Mouse (Mus musculus): ENCODE results near the gene Gm49339.
"Not testable (repeated sequence)": the region's sequence is repeated elsewhere in the genome, so short reads cannot be mapped to it uniquely, and the experiment has no call there.

The Gm49339 gene

DNA sequence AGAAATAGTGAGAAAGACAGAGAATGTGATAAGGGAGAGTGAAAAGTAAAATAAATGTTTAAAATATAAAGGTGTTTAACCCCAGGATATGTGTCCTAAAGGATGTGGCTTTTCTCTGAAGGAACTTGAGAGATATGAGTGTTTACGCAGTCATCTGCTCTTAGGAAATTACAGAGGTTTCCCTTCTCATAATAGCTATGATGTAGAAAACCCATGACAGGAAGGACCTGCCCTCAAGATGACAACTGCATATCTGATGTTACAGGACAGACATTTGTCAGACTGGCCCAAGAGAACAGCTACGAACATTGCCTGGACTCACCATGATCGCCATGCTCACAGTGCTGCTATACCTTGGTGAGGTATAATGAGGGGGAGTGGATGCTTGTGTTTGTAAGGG lies at the start of gene Gm49339, which contains the start of gene Lilr4b:
TSS of gene Gm49339 (plus strand) at position 216 of the 400 bp plus-strand sequence.
TSS of gene Lilr4b (plus strand) at position 236 of the 400 bp plus-strand sequence.
- not testable (repeated sequence) for DNase-seq (ENCODE audit: low spot score in 2 of 2)

DNA sequence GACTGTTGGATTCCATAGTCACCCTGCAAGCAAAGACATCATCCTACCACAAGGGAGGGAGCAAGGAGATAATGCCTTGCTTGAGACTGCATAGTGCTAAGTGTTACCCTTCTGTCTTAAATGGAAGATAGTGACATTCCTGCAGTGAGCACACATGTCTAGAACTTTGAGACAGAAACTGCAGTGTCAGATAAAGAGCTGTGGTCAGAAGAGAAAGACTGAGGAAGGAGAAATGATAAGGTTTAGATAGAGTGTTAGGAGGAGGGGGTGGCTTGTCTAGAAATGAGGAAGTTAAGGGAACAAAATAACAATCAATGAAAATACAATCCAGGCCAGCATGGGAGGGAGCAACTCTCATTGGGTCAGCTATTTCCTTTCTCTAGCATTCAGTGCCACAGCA lies 47.5 kb upstream of the Gm49339 start:
- DNase-seq (ENCODE audit: low spot score in 2 of 2), result no peak

GRCm38 (mm10) chr10:51435684-51436083 lies 44.7 kb upstream of the Gm49339 start:
- DNase-seq (ENCODE audit: low spot score in 2 of 2), result no peak

GRCm38 (mm10) chr10:51451610-51452009 lies 28.8 kb upstream of the Gm49339 start:
- no peak for DNase-seq (ENCODE audit: low spot score in 2 of 2)

- no peak for DNase-seq (ENCODE audit: low spot score in 2 of 2)
Measured at GRCm38 (mm10) chr10:51453616-51454298, 26.7 kb upstream of the Gm49339 start.

- DNase-seq (ENCODE audit: low spot score in 2 of 2), result no peak
Measured at GRCm38 (mm10) chr10:51454365-51454764, 26.0 kb upstream of the Gm49339 start.

GRCm38 (mm10) chr10:51455762-51456161 lies 24.6 kb upstream of the Gm49339 start:
- DNase-seq (ENCODE audit: low spot score in 2 of 2), result no peak

DNA sequence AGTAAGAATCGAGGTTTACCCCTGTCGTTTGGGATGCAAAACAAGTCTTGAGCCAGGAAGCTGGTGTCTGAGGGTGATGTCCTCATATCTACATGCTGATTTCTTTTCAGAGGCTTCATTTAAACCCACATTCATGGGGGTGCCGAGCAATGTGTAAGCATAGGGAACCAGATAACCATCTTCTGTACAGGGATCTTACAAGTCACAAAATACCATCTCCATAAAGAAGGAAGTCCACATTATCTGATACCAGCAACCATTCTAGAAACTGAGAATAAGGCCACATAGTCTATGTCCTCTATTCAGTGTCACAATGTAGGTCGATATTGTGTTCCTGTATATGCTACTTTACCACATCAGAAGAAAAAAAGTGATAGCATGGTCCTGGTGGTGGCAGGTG lies 24.0 kb upstream of the Gm49339 start:
- no peak for DNase-seq (ENCODE audit: low spot score in 2 of 2)

DNA sequence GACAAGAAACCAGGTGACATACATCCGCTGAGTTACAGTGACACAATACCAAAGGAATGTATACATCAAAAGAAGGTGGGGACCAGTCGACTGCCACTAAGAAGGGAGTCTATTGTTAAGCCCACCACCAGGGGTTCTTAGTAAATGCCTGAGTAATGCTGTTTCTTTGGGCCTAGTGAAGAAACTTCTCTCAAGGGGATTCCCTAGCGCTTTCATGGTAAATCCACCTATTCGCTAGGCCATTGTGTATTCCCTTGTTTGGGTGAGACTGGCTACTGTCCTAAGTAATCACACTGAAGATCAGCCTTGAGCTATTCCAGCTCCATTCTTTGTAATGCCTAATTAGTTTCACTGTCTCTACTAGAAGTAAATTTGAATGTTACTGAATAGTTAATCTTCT lies 16.6 kb upstream of the Gm49339 start:
- DNase-seq (ENCODE audit: low spot score in 2 of 2), result not testable (repeated sequence)

GRCm38 (mm10) chr10:51490691-51491090 lies 10.3 kb downstream of the Gm49339 start, which contains the start of gene Lilrb4a:
TSS of gene Lilrb4a (plus strand) at chr10:51490956.
- DNase-seq (ENCODE audit: low spot score in 2 of 2), result not testable (repeated sequence)

- DNase-seq (ENCODE audit: low spot score in 2 of 2), result no peak
Measured at GRCm38 (mm10) chr10:51520021-51520420, 39.6 kb downstream of the Gm49339 start.

GRCm38 (mm10) chr10:51521453-51521852 lies 41.0 kb downstream of the Gm49339 start:
- no peak for DNase-seq (ENCODE audit: low spot score in 2 of 2)

DNA sequence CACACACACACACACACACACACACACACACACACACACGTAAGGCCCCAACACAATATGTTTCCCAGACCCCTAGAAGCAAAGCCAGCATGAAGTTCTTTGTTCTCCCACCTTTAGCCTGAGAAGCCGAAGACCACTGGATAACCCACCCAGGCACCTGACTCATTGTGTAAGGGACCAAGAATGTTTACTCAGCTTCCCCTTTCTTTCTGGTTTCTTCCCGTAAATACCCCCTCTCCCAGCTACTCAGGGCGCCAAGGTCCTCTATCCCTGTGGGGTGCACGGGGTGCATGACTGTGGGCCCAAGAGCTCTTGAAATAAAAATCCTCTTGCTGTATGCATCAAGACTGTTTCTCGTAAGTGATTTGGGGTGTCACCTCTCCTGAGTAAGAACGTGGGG lies 45.7 kb downstream of the Gm49339 start:
- no peak for DNase-seq (ENCODE audit: low spot score in 2 of 2)

GRCm38 (mm10) chr10:51526633-51527032 lies 46.2 kb downstream of the Gm49339 start:
- no peak for DNase-seq (ENCODE audit: low spot score in 2 of 2)

DNA sequence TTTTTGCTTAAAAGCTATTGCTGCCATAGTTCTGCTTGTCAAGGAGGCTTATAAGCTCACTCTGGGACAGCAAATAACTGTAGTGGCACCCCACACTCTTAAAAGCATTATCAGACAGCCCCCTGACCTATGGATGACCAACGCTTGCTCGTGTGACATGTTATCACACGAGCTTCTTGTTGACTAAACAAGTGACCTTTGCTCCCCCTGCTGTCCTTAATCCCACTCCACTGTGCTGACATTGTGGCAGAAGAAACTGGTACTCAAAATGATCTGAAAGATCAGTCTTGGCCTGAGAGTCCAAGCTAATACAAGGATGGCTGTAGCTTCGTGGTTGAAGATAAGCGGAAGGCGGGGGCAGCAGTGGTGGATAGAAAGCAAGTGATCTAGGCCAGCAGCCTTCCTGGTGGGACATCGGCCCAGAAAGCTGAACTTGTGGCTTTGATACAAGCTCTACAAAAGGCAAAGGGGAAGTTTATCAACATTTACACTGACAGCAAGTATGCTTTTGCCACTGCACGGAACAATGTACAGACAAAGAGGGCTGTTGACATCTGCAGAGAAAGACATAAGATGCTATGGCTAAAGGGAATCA lies 48.5 kb downstream of the Gm49339 start:
- no peak for DNase-seq (ENCODE audit: low spot score in 2 of 2)

- DNase-seq (ENCODE audit: low spot score in 2 of 2), result no peak
Measured at GRCm38 (mm10) chr10:51529497-51529896, 49.1 kb downstream of the Gm49339 start.

- DNase-seq (ENCODE audit: low spot score in 2 of 2), result no peak
Measured at GRCm38 (mm10) chr10:51530813-51531212, 50.4 kb downstream of the Gm49339 start.

All from cerebellum, postnatal 4 days (tissue).